Mouse (Mus musculus) intestine, embryonic 15.5 days (tissue): ENCODE results near the gene Adamts7. TPM values are rescaled to one million over a fixed set of nuclear protein-coding genes. Genes with fewer than 3 reads are reported as not detected.

ENCODE experiments used
- ATAC-seq: fragments of 200-750 bp; cut with Nextera tagmentation; 2 replicates; pipeline ENCODE4 v1.8.0; 2017; ENCODE audit warnings: moderate TSS enrichment, moderate library complexity
- H3K27ac ChIP-seq: fragments of 300-500 bp; sonication (generic); 2 replicates; pipeline ENCODE4 v1.5.1; 2015; ENCODE audit warnings: mild to moderate bottlenecking, inconsistent platforms
- H3K27me3 ChIP-seq: fragments of 300-500 bp; sonication (generic); replicated peaks from 2 replicates; pipeline ENCODE4 v1.6.1; 2015; ENCODE audit warnings: inconsistent platforms
- H3K36me3 ChIP-seq: fragments of 300-500 bp; sonication (generic); 2 replicates; pipeline ENCODE4 v1.6.1; 2015; ENCODE audit warnings: inconsistent platforms
- H3K4me1 ChIP-seq: fragments of 300-500 bp; sonication (generic); replicated peaks from 2 replicates; pipeline ENCODE4 v1.6.1; 2015; ENCODE audit warnings: inconsistent platforms
- H3K4me2 ChIP-seq: fragments of 300-500 bp; sonication (generic); replicated peaks from 2 replicates; pipeline ENCODE4 v1.6.1; 2015; ENCODE audit warnings: mild to moderate bottlenecking, inconsistent platforms
- H3K4me3 ChIP-seq: fragments of 300-500 bp; sonication (generic); replicated peaks from 2 replicates; pipeline ENCODE4 v1.5.1; 2015; ENCODE audit warnings: inconsistent platforms
- H3K9ac ChIP-seq: fragments of 300-500 bp; sonication (generic); 2 replicates; pipeline ENCODE4 v1.6.1; 2015; ENCODE audit warnings: inconsistent platforms
- H3K9me3 ChIP-seq: fragments of 300-500 bp; sonication (generic); 2 replicates; pipeline ENCODE4 v1.6.1; 2016; ENCODE audit warnings: inconsistent platforms
- WGBS: fragments of 180-500 bp; shearing (Covaris S2); methylation state at CpG from one replicate; pipeline ENCODE4 v1.1.7; 2015; 5-methylcytosine and 5-hydroxymethylcytosine counted together
- polyA plus RNA-seq: library from polyadenylated mRNA; unstranded; fragments of >200 nt; fragmentation: Nextera tagmentation; extraction: Ambion mirVana; gene quantifications from 2 replicates; pipeline ENCODE4 v1.2.1, GENCODE M21; 2015

Adamts7 gene
- polyA plus RNA-seq, 1 experiment from 2014 or later: 14.1 TPM

GRCm38 (mm10) chr9:90201541-90201940, 38.7 kb downstream of the Adamts7 start:
- ATAC-seq: no peak
- Histone ChIP-seq H3K27me3 (no peaks in the 10 kb centered on the region), H3K9me3 (no peaks in the 10 kb centered on the region), H3K4me1 (peaks cover 11% of the 10 kb centered on the region; the same call in 1 of the 2 replicates), H3K4me2 (no peak overlapping the region), H3K4me3 (no peak overlapping the region), H3K36me3 (peaks cover 12% of the 10 kb centered on the region; the same call in 1 of the 2 replicates), H3K27ac (no peak overlapping the region), H3K9ac (no peak overlapping the region)
- 34% methylated on average over 4 of the region's 4 CpGs for WGBS

- Histone ChIP-seq H3K4me1 (peaks cover 9% of the 10 kb centered on the region; the same call in 1 of the 2 replicates), H3K27ac (no peak overlapping the region), H3K9ac (no peak overlapping the region), H3K4me2 (no peak overlapping the region), H3K4me3 (no peak overlapping the region), H3K27me3 (no peaks in the 10 kb centered on the region), H3K36me3 (peaks cover 12% of the 10 kb centered on the region; the same call in 1 of the 2 replicates), H3K9me3 (no peaks in the 10 kb centered on the region)
- 83% methylated on average over 5 of the region's 5 CpGs for WGBS
- no peak for ATAC-seq
Measured at GRCm38 (mm10) chr9:90203233-90203632, 40.4 kb downstream of the Adamts7 start.

- Histone ChIP-seq H3K27ac (no peak overlapping the region), H3K4me2 (no peak overlapping the region), H3K4me3 (no peak overlapping the region), H3K4me1 (no peaks in the 10 kb centered on the region), H3K36me3 (peaks cover 12% of the 10 kb centered on the region; the same call in 1 of the 2 replicates), H3K9ac (no peak overlapping the region), H3K27me3 (no peaks in the 10 kb centered on the region), H3K9me3 (no peaks in the 10 kb centered on the region)
- 69% methylated on average over 8 of the region's 8 CpGs for WGBS
- no peak for ATAC-seq
Measured at GRCm38 (mm10) chr9:90204396-90204915, 41.6 kb downstream of the Adamts7 start.

- ATAC-seq: no peak
- Histone ChIP-seq H3K27me3 (no peaks in the 10 kb centered on the region), H3K36me3 (peaks cover 14% of the 10 kb centered on the region; the same call in 1 of the 2 replicates), H3K9ac (no peak overlapping the region), H3K9me3 (no peaks in the 10 kb centered on the region), H3K27ac (no peak overlapping the region), H3K4me2 (no peak overlapping the region), H3K4me3 (no peak overlapping the region), H3K4me1 (no peaks in the 10 kb centered on the region)
- WGBS: 56% methylated on average over 2 of the region's 2 CpGs
Measured at GRCm38 (mm10) chr9:90206500-90206899, 43.6 kb downstream of the Adamts7 start.

- WGBS: 79% methylated on average over 8 of the region's 8 CpGs
- Histone ChIP-seq H3K9ac (no peak overlapping the region), H3K4me1 (no peaks in the 10 kb centered on the region), H3K4me2 (no peak overlapping the region), H3K36me3 (peaks cover 14% of the 10 kb centered on the region; the same call in 1 of the 2 replicates), H3K27me3 (no peaks in the 10 kb centered on the region), H3K4me3 (no peak overlapping the region), H3K27ac (no peak overlapping the region), H3K9me3 (no peaks in the 10 kb centered on the region)
- ATAC-seq: no peak
Measured at GRCm38 (mm10) chr9:90207808-90208207, 44.9 kb downstream of the Adamts7 start.

- Histone ChIP-seq H3K27ac (no peak overlapping the region), H3K27me3 (no peaks in the 10 kb centered on the region), H3K4me3 (no peak overlapping the region), H3K36me3 (peaks cover 15% of the 10 kb centered on the region; the same call in 1 of the 2 replicates), H3K9ac (no peak overlapping the region), H3K9me3 (no peaks in the 10 kb centered on the region), H3K4me1 (no peaks in the 10 kb centered on the region), H3K4me2 (no peak overlapping the region)
- 80% methylated on average over 6 of the region's 6 CpGs for WGBS
- ATAC-seq: no peak
Measured at GRCm38 (mm10) chr9:90208655-90209054, 45.8 kb downstream of the Adamts7 start.

- Histone ChIP-seq H3K4me2 (no peak overlapping the region), H3K4me3 (no peak overlapping the region), H3K9me3 (no peaks in the 10 kb centered on the region), H3K27ac (no peak overlapping the region), H3K4me1 (no peaks in the 10 kb centered on the region), H3K36me3 (0 out of 2 replicates have a peak, but pooled peaks cover 5% of the 10 kb centered on the region), H3K9ac (no peak overlapping the region), H3K27me3 (no peaks in the 10 kb centered on the region)
- WGBS: 86% methylated on average over 3 of the region's 3 CpGs
- no peak for ATAC-seq
Measured at GRCm38 (mm10) chr9:90213127-90213526, 50.3 kb downstream of the Adamts7 start.

GRCm38 (mm10) chr9:90216259-90217001, 53.6 kb downstream of the Adamts7 start:
- WGBS: 80% methylated on average over 11 of the region's 11 CpGs
- no peak overlapping the region for H3K27ac ChIP-seq
- H3K36me3 ChIP-seq: peaks cover 17% of the 10 kb centered on the region

GRCm38 (mm10) chr9:90217501-90217900, 54.6 kb downstream of the Adamts7 start:
- Histone ChIP-seq H3K4me2 (no peak overlapping the region), H3K36me3 (peaks cover 18% of the 10 kb centered on the region), H3K9ac (no peak overlapping the region), H3K4me1 (no peaks in the 10 kb centered on the region), H3K27ac (no peak overlapping the region), H3K9me3 (no peaks in the 10 kb centered on the region), H3K4me3 (no peak overlapping the region), H3K27me3 (no peaks in the 10 kb centered on the region)
- ATAC-seq: no peak
- WGBS: 57% methylated on average over 4 of the region's 4 CpGs

More at GRCm38 (mm10) chr9:90216259-90217001, 53.6 kb downstream of the Adamts7 start:
- Histone ChIP-seq H3K9me3 (no peaks in the 10 kb centered on the region), H3K4me3 (no peak overlapping the region), H3K27me3 (no peaks in the 10 kb centered on the region), H3K4me2 (no peak overlapping the region), H3K4me1 (no peaks in the 10 kb centered on the region), H3K9ac (no peak overlapping the region)
- ATAC-seq: peak; percentile 41

GRCm38 (mm10) chr9:90222275-90222674, 59.4 kb downstream of the Adamts7 start:
- Histone ChIP-seq H3K4me1 (no peaks in the 10 kb centered on the region), H3K9ac (no peak overlapping the region), H3K36me3 (peaks cover 24% of the 10 kb centered on the region), H3K4me3 (no peak overlapping the region), H3K27me3 (no peaks in the 10 kb centered on the region), H3K9me3 (no peaks in the 10 kb centered on the region), H3K4me2 (no peak overlapping the region), H3K27ac (no peak overlapping the region)
- 90% methylated on average over 3 of the region's 3 CpGs for WGBS
- no peak for ATAC-seq

GRCm38 (mm10) chr9:90226081-90226741, 63.3 kb downstream of the Adamts7 start:
- H3K36me3 ChIP-seq: peaks cover 13% of the 10 kb centered on the region
- no peak overlapping the region for H3K9ac ChIP-seq
- no peak overlapping the region for H3K27ac ChIP-seq
- no peak for ATAC-seq
- no peaks in the 10 kb centered on the region for H3K9me3 ChIP-seq
- 80% methylated on average over 21 of the region's 21 CpGs for WGBS
- no peak overlapping the region for H3K4me2 ChIP-seq
- H3K27me3 ChIP-seq: no peaks in the 10 kb centered on the region
- H3K4me1 ChIP-seq: no peaks in the 10 kb centered on the region
- H3K4me3 ChIP-seq: no peak overlapping the region

- Histone ChIP-seq H3K9ac (no peak overlapping the region), H3K4me1 (no peaks in the 10 kb centered on the region), H3K36me3 (peaks cover 13% of the 10 kb centered on the region), H3K27ac (no peak overlapping the region), H3K9me3 (no peaks in the 10 kb centered on the region), H3K4me2 (no peak overlapping the region), H3K4me3 (no peak overlapping the region), H3K27me3 (no peaks in the 10 kb centered on the region)
- ATAC-seq: 0 out of 2 replicates have a peak, but pooled peaks have one; percentile 10
- WGBS: 80% methylated on average over 2 of the region's 2 CpGs
Measured at GRCm38 (mm10) chr9:90226742-90227096, 63.9 kb downstream of the Adamts7 start.
